ENCODE assay signal across 9 mouse cellular contexts in the genomic region with DNA sequence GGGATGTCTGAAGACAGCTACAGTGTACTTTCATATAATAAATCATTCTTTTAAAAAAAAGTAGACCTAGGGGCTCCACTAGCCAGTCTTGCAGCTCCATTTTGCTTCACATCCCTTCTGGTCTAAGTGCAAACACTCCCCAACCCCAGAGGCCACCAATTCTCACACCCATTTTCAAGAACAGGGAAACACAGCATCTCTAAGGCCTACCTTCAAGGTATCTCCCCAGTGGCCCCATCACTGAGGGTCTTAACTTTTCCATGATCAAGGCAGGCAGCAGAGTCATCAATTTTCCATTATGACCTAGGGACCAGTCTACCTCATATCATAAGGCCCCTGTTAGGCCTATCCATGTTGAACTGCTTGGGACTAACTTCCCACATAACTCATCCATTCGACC. TPM values are rescaled to one million over a fixed set of nuclear protein-coding genes. Genes with fewer than 3 reads are reported as not detected.
DNase-seq lines count a peak whose midpoint lies in the region; ATAC-seq and TF ChIP-seq lines count a peak whose summit lies in the region.
"Had no signal": no experiment of that assay in that cellular context is flagged by ENCODE, and none has a peak within 500 bp of the region (broad histone marks: within the 10 kb centered on the region; RNA-seq: fewer than 3 reads in every experiment).

No protein-coding gene starts in this region.

- 41% methylated on average over 1 of the region's 1 CpGs for WGBS in heart, embryonic 16.5 days
- WGBS in liver, embryonic 12.5 days (ENCODE audit: insufficient replicate concordance), result 8% methylated on average over 1 of the region's 1 CpGs

- ATAC-seq in heart, embryonic 16.5 days (replicated peaks; ENCODE audit: extremely low read depth, insufficient read depth, low FRiP score), result no peak
- no peak for ATAC-seq in liver, embryonic 12.5 days

- peak overlapping the region; percentile 95 for H3K4me3 ChIP-seq in heart, embryonic 16.5 days (ENCODE audit: low read length)
- H3K4me3 ChIP-seq in CH12.LX (replicated peaks in 1 of 3; ENCODE audit: low read depth in 2 of 3, low read length in 2 of 3, poor library complexity in 1 of 3), result peak overlapping the region; percentile 84 to 96 (median 87)
- H3K4me3 ChIP-seq in embryonic fibroblast, embryonic 13.5 days (ENCODE audit: insufficient read depth, low read length), result peak overlapping the region; percentile 94
- peak overlapping the region; percentile 78 for H3K4me3 ChIP-seq in liver, embryonic 12.5 days

- TF ChIP-seq RAD21 in CH12.LX (IDR thresholded peaks at IDR 0.05; ENCODE audit: low read depth, low read length), result no peak

- dilution Hi-C loops in CH12.LX (cut with MboI; ENCODE audit: extremely low pct_ligation_motif_present, extremely low pct_unique_long_range_greater_than_20kb, low sequenced_read_pairs), result no loop called here

- peaks cover 18% of the 10 kb centered on the region for H3K36me3 ChIP-seq in heart, embryonic 16.5 days (ENCODE audit: control insufficient read depth, insufficient read depth)
- peaks cover 14 to 27% of the 10 kb centered on the region in 2 experiments for H3K36me3 ChIP-seq in CH12.LX (replicated peaks in 1 of 2; ENCODE audit: control insufficient read depth in 1 of 2, insufficient read depth in 1 of 2, low read length in 1 of 2)
- peaks cover 36% of the 10 kb centered on the region for H3K36me3 ChIP-seq in liver, embryonic 12.5 days

- in situ Hi-C loops in CH12.LX (cut with MboI; ENCODE audit: low pct_ligation_motif_present, low pct_unique_long_range_greater_than_20kb, low sequenced_read_pairs), result loop anchor here (10.0 kb wide), 1 partner anchor 63 kb away; no protein-coding TSS in a partner anchor

- H3K79me2 ChIP-seq in CH12.LX (replicated peaks; ENCODE audit: control insufficient read depth, extremely low read depth, insufficient read depth, poor library complexity, severe bottlenecking), result peaks cover 23% of the 10 kb centered on the region

- H3K4me1 ChIP-seq in heart, embryonic 16.5 days (ENCODE audit: control insufficient read depth, insufficient read depth, low read length), result peaks cover 18% of the 10 kb centered on the region
- peaks cover 8 to 52% of the 10 kb centered on the region in 2 experiments for H3K4me1 ChIP-seq in CH12.LX (ENCODE audit: control insufficient read depth in 1 of 2, insufficient read depth in 2 of 2)
- H3K4me1 ChIP-seq in embryonic fibroblast, embryonic 13.5 days (ENCODE audit: control insufficient read depth, insufficient read depth, low read length), result no peaks in the 10 kb centered on the region; the same call in 1 of the 2 replicates
- peaks cover 49% of the 10 kb centered on the region for H3K4me1 ChIP-seq in liver, embryonic 12.5 days

- intact Hi-C loops in heart, postnatal 10 days (cut with DNase I), result loop anchor here (2.0 to 5.0 kb wide), 2 partner anchors 59 to 161 kb away; a partner anchor contains a TSS

- no peak for DNase-seq in heart, postnatal 10 days
- DNase-seq in CH12.LX (ENCODE audit: extremely low read depth), result no peak
- DNase-seq in adrenal gland, adult 2 months, result no peak
- no peak for DNase-seq in cerebellum, adult 11 months
- DNase-seq in kidney, adult 18-20 months, result no peak

- TF ChIP-seq EP300 in CH12.LX (IDR thresholded peaks at IDR 0.05; ENCODE audit: low read length), result no peak

- H3K27ac ChIP-seq in heart, embryonic 16.5 days (ENCODE audit: low read length), result no peak overlapping the region
- H3K27ac ChIP-seq in CH12.LX (ENCODE audit: insufficient read depth, low read depth), result peak overlapping the region; percentile 57; the same call in 1 of the 2 replicates
- H3K27ac ChIP-seq in embryonic fibroblast, embryonic 13.5 days (ENCODE audit: insufficient read depth, low read length), result peak overlapping the region; percentile 70
- H3K27ac ChIP-seq in liver, embryonic 12.5 days, result peak overlapping the region; percentile 97
- H3K27ac ChIP-seq: left cerebral cortex, adult 2 months had no signal

- no peaks in the 10 kb centered on the region for H3K9me3 ChIP-seq in heart, embryonic 16.5 days (replicated peaks; ENCODE audit: control insufficient read depth, low read length)
- no peaks in the 10 kb centered on the region for H3K9me3 ChIP-seq in CH12.LX (replicated peaks; ENCODE audit: low read length)
- H3K9me3 ChIP-seq in liver, embryonic 12.5 days (replicated peaks), result no peaks in the 10 kb centered on the region

- H3K4me2 ChIP-seq in heart, embryonic 16.5 days (ENCODE audit: low read depth, low read length), result peak overlapping the region; percentile 89
- H3K4me2 ChIP-seq in CH12.LX (ENCODE audit: insufficient read depth, low read depth, poor library complexity, severe bottlenecking), result peak overlapping the region; percentile 91
- peak overlapping the region; percentile 82 for H3K4me2 ChIP-seq in liver, embryonic 12.5 days

- peak overlapping the region; percentile 98; the same call in 1 of the 2 replicates for H3K9ac ChIP-seq in heart, embryonic 16.5 days (ENCODE audit: low read length)
- H3K9ac ChIP-seq in CH12.LX (ENCODE audit: insufficient read depth, low read depth), result peak overlapping the region; percentile 99
- peak overlapping the region; percentile 94 for H3K9ac ChIP-seq in liver, embryonic 12.5 days

- TF ChIP-seq POLR2A in CH12.LX (IDR thresholded peaks at IDR 0.05; ENCODE audit: low read depth, low read length), result no peak; the same call in 1 of the 2 replicates
- TF ChIP-seq POLR2A in embryonic fibroblast, embryonic 13.5 days (IDR thresholded peaks at IDR 0.05; ENCODE audit: low read depth, low read length), result no peak

- no peak for TF ChIP-seq CTCF in CH12.LX (conservative IDR thresholded peaks at IDR 0.05 in 1 of 2, IDR thresholded peaks at IDR 0.05 in 1 of 2; ENCODE audit: low read depth in 2 of 2, low read length in 2 of 2)
- TF ChIP-seq CTCF in embryonic fibroblast, embryonic 13.5 days (IDR thresholded peaks at IDR 0.05; ENCODE audit: borderline replicate concordance, insufficient read depth, low read length), result no peak

- H3K27me3 ChIP-seq in heart, embryonic 16.5 days (ENCODE audit: control insufficient read depth, insufficient read depth, low read length), result no peaks in the 10 kb centered on the region
- H3K27me3 ChIP-seq in CH12.LX (replicated peaks), result no peaks in the 10 kb centered on the region
- H3K27me3 ChIP-seq in liver, embryonic 12.5 days (replicated peaks), result no peaks in the 10 kb centered on the region

TF ChIP-seq in CH12.LX, 34 proteins besides CTCF, POLR2A, EP300 and RAD21:
- TF ChIP-seq MYC (IDR thresholded peaks at IDR 0.05; ENCODE audit: low read depth, low read length), result no peak
- TF ChIP-seq E2F4 (IDR thresholded peaks at IDR 0.05; ENCODE audit: insufficient replicate concordance, low read depth, low read length), result no peak
- no peak for TF ChIP-seq CHD2 (IDR thresholded peaks at IDR 0.05; ENCODE audit: low read length)
- no peak for TF ChIP-seq ZKSCAN1 (IDR thresholded peaks at IDR 0.05; ENCODE audit: borderline replicate concordance, low read depth, low read length)
- TF ChIP-seq SMC3 (IDR thresholded peaks at IDR 0.05; ENCODE audit: low read depth, low read length), result no peak
- no peak for TF ChIP-seq JUND (conservative IDR thresholded peaks at IDR 0.05; ENCODE audit: low read depth, low read length)
- TF ChIP-seq HCFC1 (IDR thresholded peaks at IDR 0.05; ENCODE audit: low read depth, low read length), result no peak
- no peak for TF ChIP-seq MAFK (IDR thresholded peaks at IDR 0.05; ENCODE audit: insufficient replicate concordance, low read length)
- no peak for TF ChIP-seq SIN3A (IDR thresholded peaks at IDR 0.05; ENCODE audit: low read length)

RNA-seq across cellular contexts. Expression of a gene that starts 2.0 kb away (rescaled TPM):
- polyA plus RNA-seq in heart, embryonic 16.5 days (2015; fragmentation: Nextera tagmentation; extraction: Ambion mirVana), result 41.7 and 44.4 TPM in 2 replicates
- total RNA-seq in heart, postnatal 10 days (2021), result 10 to 100 TPM; 13.9 to 17.0 TPM
- total RNA-seq in CH12.LX (2012; rRNA removed), result 93.6 and 126 TPM in 2 replicates
- 148 and 150 TPM in 2 replicates for total RNA-seq in CH12.LX (2014; rRNA removed)
- polyA plus RNA-seq in CH12.LX (2012; ENCODE audit: insufficient read length, low read depth), result 149 and 170 TPM in 2 replicates
- 33.6 and 34.4 TPM in 2 replicates for polyA plus RNA-seq in embryonic fibroblast, embryonic 13.5 days (2011; ENCODE audit: insufficient read length, low read depth, missing spikeins)
- 91.9 and 102 TPM in 2 replicates for polyA plus RNA-seq in liver, embryonic 12.5 days (2016; fragmentation: Nextera tagmentation; extraction: Ambion mirVana)
- 10 to 100 TPM; 12.4 to 16.9 TPM for total RNA-seq in adrenal gland, adult 2 months (2021)
- 4.3 TPM in 2 replicates for polyA plus RNA-seq in adrenal gland, adult 2 months (2012; rRNA removed)

RNA-seq across cellular contexts. Expression of a gene that starts 22.1 kb away (rescaled TPM):
- polyA plus RNA-seq in heart, embryonic 16.5 days (2015; fragmentation: Nextera tagmentation; extraction: Ambion mirVana), result 71.5 and 72.2 TPM in 2 replicates
- total RNA-seq in heart, postnatal 10 days (2021), result 10 to 100 TPM; 28.3 to 29.5 TPM
- total RNA-seq in CH12.LX (2012; rRNA removed) (71.5 and 86.5 TPM in 2 replicates), CH12.LX (2014; rRNA removed) (70.6 and 80.5 TPM in 2 replicates)
- polyA plus RNA-seq in CH12.LX (2012; ENCODE audit: insufficient read length, low read depth), result 60.7 and 64.4 TPM in 2 replicates
- polyA plus RNA-seq in embryonic fibroblast, embryonic 13.5 days (2011; ENCODE audit: insufficient read length, low read depth, missing spikeins), result 29.6 and 33.5 TPM in 2 replicates
- 48.2 and 50.8 TPM in 2 replicates for polyA plus RNA-seq in liver, embryonic 12.5 days (2016; fragmentation: Nextera tagmentation; extraction: Ambion mirVana)
- total RNA-seq in adrenal gland, adult 2 months (2021), result 10 to 100 TPM; 31.6 to 36.4 TPM
- polyA plus RNA-seq in adrenal gland, adult 2 months (2012; rRNA removed), result 14.9 and 16.5 TPM in 2 replicates

RNA-seq across cellular contexts. Expression of a gene that starts 48.2 kb away (rescaled TPM):
- polyA plus RNA-seq in heart, embryonic 16.5 days (2015; fragmentation: Nextera tagmentation; extraction: Ambion mirVana), result 2.1 and 2.6 TPM in 2 replicates
- total RNA-seq in heart, postnatal 10 days (2021), result 1 to 10 TPM; 1.1 TPM
- total RNA-seq in CH12.LX (2012; rRNA removed), result 0.38 and 0.51 TPM in 2 replicates
- total RNA-seq in CH12.LX (2014; rRNA removed), result not detected in 2 replicates
- polyA plus RNA-seq in CH12.LX (2012; ENCODE audit: insufficient read length, low read depth), result 0.31 TPM in 1 of 2 replicates, not detected in the other
- polyA plus RNA-seq in embryonic fibroblast, embryonic 13.5 days (2011; ENCODE audit: insufficient read length, low read depth, missing spikeins), result 0.67 TPM in 1 of 2 replicates, not detected in the other
- 0.61 and 1.0 TPM in 2 replicates for polyA plus RNA-seq in liver, embryonic 12.5 days (2016; fragmentation: Nextera tagmentation; extraction: Ambion mirVana)
- total RNA-seq in adrenal gland, adult 2 months (2021), result 1 to 10 TPM; 1.4 to 3.0 TPM
- 3.2 and 3.3 TPM in 2 replicates for polyA plus RNA-seq in adrenal gland, adult 2 months (2012; rRNA removed)
